Mouse (Mus musculus) G1E (cell line): ENCODE data around the gene Stk39. TPM values are rescaled to one million over a fixed set of nuclear protein-coding genes. Genes with fewer than 3 reads are reported as not detected.

Experiments
- ATAC-seq: 2 replicates; pipeline ENCODE4 v1.8.0; 2016; ENCODE audit warnings: mild to moderate bottlenecking; ENCODE audit not compliant: insufficient number of reproducible peaks, poor library complexity, low FRiP score, severe bottlenecking; ENCODE audit errors: extremely low read depth
- DNase-seq: peaks from one replicate; pipeline ENCODE4 v3.0.0; 2012; ENCODE audit warnings: low spot score
- H3K27me3 ChIP-seq: 2 replicates; pipeline ENCODE4 v1.6.1; 2012; ENCODE audit warnings: mild to moderate bottlenecking, low read length, inconsistent platforms; ENCODE audit not compliant: insufficient read depth
- H3K36me3 ChIP-seq: replicated peaks from 2 replicates; pipeline ENCODE3; 2012; ENCODE audit warnings: mild to moderate bottlenecking, inconsistent platforms
- H3K4me1 ChIP-seq: 2 replicates; pipeline ENCODE4 v1.6.1; 2012; ENCODE audit warnings: low read depth, low read length, inconsistent platforms, mixed read lengths; ENCODE audit not compliant: insufficient read depth
- H3K4me3 ChIP-seq: 2 replicates; pipeline ENCODE4 v1.5.1; 2012; ENCODE audit warnings: low read depth, mild to moderate bottlenecking, inconsistent platforms, low read length, moderate library complexity, mixed read lengths
- H3K9me3 ChIP-seq: replicated peaks from 2 replicates; pipeline ENCODE4 v1.6.1; 2012; ENCODE audit warnings: inconsistent platforms
- CTCF ChIP-seq: IDR thresholded peaks from 2 replicates; pipeline ENCODE4 v1.5.1; 2012; ENCODE audit warnings: low read depth, low read length, inconsistent platforms, mixed read lengths
- GATA1 ChIP-seq: IDR thresholded peaks from 2 replicates; pipeline ENCODE4 v1.6.1; 2012; ENCODE audit warnings: borderline replicate concordance, low read length, inconsistent platforms, mixed read lengths
- GATA2 ChIP-seq: IDR thresholded peaks from 2 replicates; pipeline ENCODE4 v1.6.1; 2012; ENCODE audit warnings: low read depth, low read length, inconsistent platforms, borderline replicate concordance
- POLR2AphosphoS5 ChIP-seq: IDR thresholded peaks from 2 replicates; pipeline ENCODE4 v1.6.1; 2012; ENCODE audit warnings: low read depth, low read length, inconsistent platforms; ENCODE audit not compliant: insufficient replicate concordance
- TAL1 ChIP-seq: conservative IDR thresholded peaks from 2 replicates; pipeline ENCODE4 v1.6.1; 2012; ENCODE audit warnings: low read depth, low read length, inconsistent platforms, mixed read lengths
- polyA plus RNA-seq: library from polyadenylated mRNA; stranded (reverse); fragments of >175 nt; gene quantifications from 2 replicates; pipeline ENCODE4 v1.2.3, GENCODE M21; 2012
- total RNA-seq, 2 experiments: library from RNA; stranded (forward) in 1 of 2; stranded (reverse) in 1 of 2; fragments of 200-1000 nt in 1 of 2; fragments of >200 nt in 1 of 2; fragmentation: Nextera tagmentation in 1 of 2; gene quantifications; 2 replicates each; pipeline ENCODE4 v1.2.3; 2014 to 2017

The Stk39 gene
- total and polyA plus RNA-seq, 3 experiments = 0.11 TPM; not detected in 2

DNA sequence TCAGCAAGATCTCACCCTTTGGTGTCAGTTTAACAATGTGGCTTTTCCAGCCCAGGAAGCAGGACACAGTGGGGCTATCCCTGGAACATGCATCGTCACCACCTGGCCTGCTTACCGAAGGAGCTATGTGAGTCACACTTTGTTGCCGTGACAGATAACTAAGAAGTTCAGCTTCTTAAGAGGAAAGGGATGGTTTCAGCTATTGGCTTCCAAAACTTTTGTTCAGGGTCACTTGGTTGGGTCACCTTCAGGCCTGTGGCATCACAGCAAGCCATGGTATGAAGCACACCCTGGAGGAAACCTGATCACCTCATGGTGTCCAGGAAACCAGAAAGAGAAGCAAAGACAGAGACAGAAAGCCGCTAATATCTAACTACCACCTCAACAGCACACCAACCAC lies 128.3 kb downstream of the Stk39 start:
- Histone ChIP-seq H3K4me1 (no peaks in the 10 kb centered on the region), H3K36me3 (no peaks in the 10 kb centered on the region), H3K9me3 (peaks cover 61% of the 10 kb centered on the region), H3K4me3 (no peak overlapping the region), H3K27me3 (no peaks in the 10 kb centered on the region)
- no peak for TF ChIP-seq GATA1
- no peak for TF ChIP-seq TAL1
- TF ChIP-seq CTCF = no peak
- no peak for TF ChIP-seq POLR2AphosphoS5
- TF ChIP-seq GATA2 = no peak
- ATAC-seq (no peak), DNase-seq (no peak)

GRCm38 (mm10) chr2:68342122-68342646 lies 129.9 kb downstream of the Stk39 start:
- ATAC-seq (no peak), DNase-seq (no peak)
- peaks cover 55% of the 10 kb centered on the region for H3K9me3 ChIP-seq
- no peaks in the 10 kb centered on the region for H3K36me3 ChIP-seq
- no peak overlapping the region for H3K4me3 ChIP-seq
- TF ChIP-seq GATA2 = no peak
- TF ChIP-seq TAL1 = no peak
- TF ChIP-seq CTCF = no peak
- no peak for TF ChIP-seq POLR2AphosphoS5
- TF ChIP-seq GATA1 = no peak
- no peaks in the 10 kb centered on the region for H3K27me3 ChIP-seq
- no peaks in the 10 kb centered on the region for H3K4me1 ChIP-seq

- Histone ChIP-seq H3K27me3 (no peaks in the 10 kb centered on the region), H3K4me3 (no peak overlapping the region), H3K4me1 (no peaks in the 10 kb centered on the region), H3K9me3 (peaks cover 33% of the 10 kb centered on the region), H3K36me3 (no peaks in the 10 kb centered on the region)
- TF ChIP-seq GATA2 (no peak), CTCF (no peak), TAL1 (no peak), GATA1 (no peak), POLR2AphosphoS5 (no peak)
- no peak for DNase-seq
- ATAC-seq = no peak
Measured at GRCm38 (mm10) chr2:68336913-68337312, 135.2 kb downstream of the Stk39 start.

GRCm38 (mm10) chr2:68334945-68335344 lies 137.1 kb downstream of the Stk39 start:
- H3K36me3 ChIP-seq = no peaks in the 10 kb centered on the region
- DNase-seq = no peak

DNA sequence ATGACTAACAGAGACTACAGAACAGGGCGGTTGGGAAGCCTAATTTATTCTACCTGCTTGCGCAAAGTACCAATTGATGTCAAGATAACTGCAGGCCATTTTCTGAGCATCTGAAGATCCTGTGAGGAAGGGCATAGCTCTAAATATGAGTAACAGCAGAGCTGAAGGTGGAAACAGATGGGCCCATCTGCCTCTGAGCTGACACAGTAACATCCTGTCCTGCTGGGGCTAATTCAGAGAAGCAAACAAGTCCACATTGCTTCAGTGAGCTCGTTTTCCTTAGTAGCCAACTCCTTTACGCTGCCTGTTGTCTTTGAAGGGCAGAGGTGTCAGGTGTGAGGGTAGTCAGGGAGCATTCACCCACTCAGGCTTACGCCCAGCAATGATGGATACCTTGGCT lies 146.8 kb downstream of the Stk39 start:
- Histone ChIP-seq H3K9me3 (peaks cover 44% of the 10 kb centered on the region), H3K27me3 (no peaks in the 10 kb centered on the region), H3K4me1 (no peaks in the 10 kb centered on the region), H3K36me3 (no peaks in the 10 kb centered on the region), H3K4me3 (no peak overlapping the region)
- no peak for TF ChIP-seq POLR2AphosphoS5
- TF ChIP-seq CTCF = no peak
- no peak for TF ChIP-seq TAL1
- no peak for TF ChIP-seq GATA2
- no peak for TF ChIP-seq GATA1
- ATAC-seq (no peak), DNase-seq (no peak)

More at GRCm38 (mm10) chr2:68334945-68335344, 137.1 kb downstream of the Stk39 start:
- no peaks in the 10 kb centered on the region for H3K27me3 ChIP-seq
- H3K9me3 ChIP-seq = peaks cover 39% of the 10 kb centered on the region
- ATAC-seq = no peak
- no peak overlapping the region for H3K4me3 ChIP-seq
- TF ChIP-seq POLR2AphosphoS5 (no peak), GATA1 (no peak)
- H3K4me1 ChIP-seq = no peaks in the 10 kb centered on the region

DNA sequence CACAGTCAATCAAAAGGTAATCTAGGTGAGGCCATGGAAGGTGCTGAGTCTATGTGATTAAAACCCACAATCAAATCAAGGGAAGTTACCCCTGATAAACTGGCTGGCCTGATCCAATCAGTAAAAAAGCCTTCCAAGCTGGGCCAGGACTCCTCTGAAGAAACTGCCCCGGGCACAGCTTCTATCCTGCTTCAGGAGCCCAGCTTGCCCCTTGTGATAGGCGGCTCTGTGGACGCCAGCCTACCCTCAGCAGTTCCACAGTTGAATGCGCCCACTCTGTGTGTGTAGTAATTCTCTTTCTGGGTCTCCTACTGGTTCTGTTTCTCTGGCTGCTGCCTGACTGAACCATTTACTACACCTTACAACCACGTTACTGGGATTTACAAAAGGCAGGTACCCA lies 150.8 kb downstream of the Stk39 start:
- H3K4me1 ChIP-seq = no peaks in the 10 kb centered on the region
- no peak for TF ChIP-seq CTCF
- no peak for TF ChIP-seq POLR2AphosphoS5
- no peak overlapping the region for H3K4me3 ChIP-seq
- no peaks in the 10 kb centered on the region for H3K27me3 ChIP-seq
- H3K36me3 ChIP-seq = no peaks in the 10 kb centered on the region
- ATAC-seq = no peak
- peaks cover 51% of the 10 kb centered on the region for H3K9me3 ChIP-seq
- no peak for DNase-seq

DNA sequence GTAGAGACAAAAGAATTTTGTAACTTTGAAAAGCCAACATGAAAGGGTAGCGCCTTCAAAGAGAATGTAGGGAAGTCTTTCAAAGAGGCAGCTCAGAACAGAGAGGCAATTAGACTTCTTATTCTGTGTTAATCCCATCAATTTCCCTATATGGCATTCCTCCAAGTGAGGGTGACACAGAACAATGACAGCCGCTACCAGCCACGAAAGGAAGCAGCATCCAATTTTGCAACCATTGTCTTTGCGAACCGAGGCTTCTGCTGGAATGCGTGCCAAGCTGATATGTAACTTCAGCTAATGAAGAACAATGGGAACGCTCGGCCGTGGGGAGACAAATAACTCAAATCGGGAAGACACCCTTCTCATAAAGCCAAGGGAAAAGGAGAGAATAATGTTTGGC lies 151.4 kb downstream of the Stk39 start:
- Histone ChIP-seq H3K27me3 (no peaks in the 10 kb centered on the region), H3K9me3 (peaks cover 54% of the 10 kb centered on the region), H3K36me3 (no peaks in the 10 kb centered on the region), H3K4me3 (no peak overlapping the region), H3K4me1 (no peaks in the 10 kb centered on the region)
- no peak for TF ChIP-seq CTCF
- no peak for TF ChIP-seq GATA1
- TF ChIP-seq TAL1 = no peak
- TF ChIP-seq GATA2 = no peak
- TF ChIP-seq POLR2AphosphoS5 = no peak
- no peak for ATAC-seq
- DNase-seq = no peak
